Mouse (Mus musculus): Measurements from ENCODE around the gene Rnf150. TPM values are rescaled to one million over a fixed set of nuclear protein-coding genes. Genes with fewer than 3 reads are reported as not detected.

Gene Rnf150
- total and polyA plus RNA-seq, 3 experiments, result not detected

GRCm38 (mm10) chr8:83062276-83062675, 199.1 kb downstream of the Rnf150 start:
- no peak for DNase-seq (ENCODE audit: low read depth, low spot score)
- Histone ChIP-seq H3K27ac (ENCODE audit: control insufficient read depth, low read depth, low read length) (no peak overlapping the region), H3K27me3 (ENCODE audit: control insufficient read depth in 1 of 2, insufficient read depth in 2 of 2, low read length in 2 of 2) (no peaks in the 10 kb centered on the region), H3K4me3 (ENCODE audit: control insufficient read depth in 1 of 2, insufficient read depth in 1 of 2, low read depth in 2 of 2, low read length in 2 of 2) (no peak overlapping the region), H3K4me1 (ENCODE audit: control insufficient read depth in 1 of 2, insufficient read depth in 2 of 2, low read length in 2 of 2) (no peaks in the 10 kb centered on the region), H3K9me3 (replicated peaks; ENCODE audit: insufficient read depth, low read length) (no peaks in the 10 kb centered on the region), H3K36me3 (ENCODE audit: control insufficient read depth in 1 of 2, insufficient read depth in 2 of 2, low read length in 2 of 2) (no peaks in the 10 kb centered on the region), H3K79me2 (ENCODE audit: control insufficient read depth, insufficient read depth, low read length, poor library complexity) (no peaks in the 10 kb centered on the region), H3K9ac (ENCODE audit: control insufficient read depth, low read depth, low read length, poor library complexity, severe bottlenecking) (no peak overlapping the region)
- TF ChIP-seq GATA1 (IDR thresholded peaks at IDR 0.05; ENCODE audit: low read depth, low read length), result no peak
- TF ChIP-seq RAD21 (IDR thresholded peaks at IDR 0.05; ENCODE audit: low read depth, low read length), result no peak
- no peak for TF ChIP-seq SIN3A (IDR thresholded peaks at IDR 0.05; ENCODE audit: low read length)
- TF ChIP-seq TCF12 (IDR thresholded peaks at IDR 0.05; ENCODE audit: low read depth, low read length), result no peak
- no peak for TF ChIP-seq NELFE (IDR thresholded peaks at IDR 0.05; ENCODE audit: low read depth, low read length)
- TF ChIP-seq MAZ (IDR thresholded peaks at IDR 0.05; ENCODE audit: low read depth, low read length), result no peak
- TF ChIP-seq NRF1 (IDR thresholded peaks at IDR 0.05; ENCODE audit: insufficient read depth, low read depth, low read length, poor library complexity, severe bottlenecking), result no peak
- no peak for TF ChIP-seq ETS1 (IDR thresholded peaks at IDR 0.05; ENCODE audit: low read depth, low read length)
- no peak for TF ChIP-seq MXI1 (IDR thresholded peaks at IDR 0.05; ENCODE audit: low read depth, low read length)

GRCm38 (mm10) chr8:83064096-83064495, 200.9 kb downstream of the Rnf150 start:
- TF ChIP-seq ZNF384 (IDR thresholded peaks at IDR 0.05; ENCODE audit: low read depth, low read length), result no peak
- TF ChIP-seq POLR2AphosphoS5 (IDR thresholded peaks at IDR 0.05; ENCODE audit: borderline replicate concordance, low read depth, low read length), result no peak
- TF ChIP-seq MYB (IDR thresholded peaks at IDR 0.05; ENCODE audit: low read depth, low read length), result no peak
- TF ChIP-seq ETS1 (IDR thresholded peaks at IDR 0.05; ENCODE audit: low read depth, low read length), result no peak
- no peak for TF ChIP-seq MAZ (IDR thresholded peaks at IDR 0.05; ENCODE audit: low read depth, low read length)
- no peak for TF ChIP-seq MXI1 (IDR thresholded peaks at IDR 0.05; ENCODE audit: low read depth, low read length)
- no peak for TF ChIP-seq CTCF (IDR thresholded peaks at IDR 0.05 in 2 of 3, conservative IDR thresholded peaks at IDR 0.05 in 1 of 3; ENCODE audit: control insufficient read depth in 1 of 3, insufficient read depth in 1 of 3, low read depth in 2 of 3, low read length in 3 of 3, poor library complexity in 1 of 3, severe bottlenecking in 1 of 3)
- TF ChIP-seq HCFC1 (IDR thresholded peaks at IDR 0.05; ENCODE audit: low read depth, low read length), result no peak
- TF ChIP-seq GATA1 (IDR thresholded peaks at IDR 0.05; ENCODE audit: low read depth, low read length), result no peak
- TF ChIP-seq SMC3 (IDR thresholded peaks at IDR 0.05; ENCODE audit: low read depth, low read length), result no peak
- TF ChIP-seq MYC (IDR thresholded peaks at IDR 0.05; ENCODE audit: low read depth, low read length), result no peak
- TF ChIP-seq TCF12 (IDR thresholded peaks at IDR 0.05; ENCODE audit: low read depth, low read length), result no peak
- TF ChIP-seq JUND (IDR thresholded peaks at IDR 0.05; ENCODE audit: low read depth, low read length), result no peak
- no peak for TF ChIP-seq TAL1 (IDR thresholded peaks at IDR 0.05; ENCODE audit: low read length)
- H3K9me3 ChIP-seq (replicated peaks; ENCODE audit: insufficient read depth, low read length), result no peaks in the 10 kb centered on the region
- H3K79me2 ChIP-seq (ENCODE audit: control insufficient read depth, insufficient read depth, low read length, poor library complexity), result no peaks in the 10 kb centered on the region
- no peak overlapping the region for H3K27ac ChIP-seq (ENCODE audit: control insufficient read depth, low read depth, low read length)
- no peak for DNase-seq (ENCODE audit: low read depth, low spot score)
- H3K4me1 ChIP-seq (ENCODE audit: control insufficient read depth in 1 of 2, insufficient read depth in 2 of 2, low read length in 2 of 2), result no peaks in the 10 kb centered on the region
- H3K27me3 ChIP-seq (ENCODE audit: control insufficient read depth in 1 of 2, insufficient read depth in 2 of 2, low read length in 2 of 2), result no peaks in the 10 kb centered on the region
- no peaks in the 10 kb centered on the region for H3K36me3 ChIP-seq (ENCODE audit: control insufficient read depth in 1 of 2, insufficient read depth in 2 of 2, low read length in 2 of 2)
- no peak overlapping the region for H3K4me3 ChIP-seq (ENCODE audit: control insufficient read depth in 1 of 2, insufficient read depth in 1 of 2, low read depth in 2 of 2, low read length in 2 of 2)
- no peak overlapping the region for H3K9ac ChIP-seq (ENCODE audit: control insufficient read depth, low read depth, low read length, poor library complexity, severe bottlenecking)

All from MEL (cell line).